ENCODE assay signal across 8 mouse cellular contexts in genomic region chr2:83814009-83814408, GRCm38 (mm10). TPM values are rescaled to one million over a fixed set of nuclear protein-coding genes. Genes with fewer than 3 reads are reported as not detected.
DNase-seq lines count a peak whose midpoint lies in the region; ATAC-seq lines count a peak whose summit lies in the region.

No protein-coding gene starts in this region.

- DNase-seq in heart, adult 18-20 months, result peak; percentile 13 to 36
- DNase-seq in heart, adult 11 months, result no peak
- DNase-seq in cerebellum, adult 9-10 months, result peak; percentile 65
- DNase-seq in frontal cortex, postnatal 14 days (ENCODE audit: low spot score in 2 of 2), result peak; percentile 30 to 36
- DNase-seq in left cerebral cortex, postnatal 14 days (ENCODE audit: low spot score in 2 of 2), result peak; percentile 62 to 80
- peak; percentile 71 to 78 for DNase-seq in right cerebral cortex, postnatal 10 days (ENCODE audit: low spot score in 2 of 2)
- DNase-seq in B cell, adult 2 months, result no peak

- ATAC-seq in erythroblast, adult 5-6 weeks (replicated peaks; ENCODE audit: low FRiP score, poor library complexity, severe bottlenecking), result no peak

- intact Hi-C loops in left cerebral cortex, postnatal 14 days (cut with DNase I), result loop anchor here (5.0 to 10.0 kb wide), 2 partner anchors 87 to 611 kb away; partner anchors contain the start of gene Calcrl

RNA-seq across cellular contexts. Expression of gene Fam171b, which starts 1.6 kb away (rescaled TPM):
- total RNA-seq in heart, adult 18-20 months (2021), result under 1 TPM; 0.52 to 0.80 TPM
- 100 to 1,000 TPM; 212 to 215 TPM for total RNA-seq in left cerebral cortex, postnatal 14 days (2021)
- not detected in 2 replicates for total RNA-seq in erythroblast, adult 5-6 weeks (2015; ENCODE audit: low replicate concordance)
- total RNA-seq in erythroblast, adult 5-6 weeks (2017; ENCODE audit: low replicate concordance), result not detected in 2 replicates

Comparison
In these comparisons a context has a peak if more than half of its experiments do, and no peak if none do; other contexts are left out.
1. DNase-seq: peak in heart, adult 18-20 months (2 of 2), cerebellum, adult 9-10 months (single experiment), frontal cortex, postnatal 14 days (2 of 2), left cerebral cortex, postnatal 14 days (2 of 2) and right cerebral cortex, postnatal 10 days (2 of 2); none in heart, adult 11 months (single experiment) and B cell, adult 2 months (0 of 2).
2. RNA of gene Fam171b, which starts 1.6 kb away (total RNA-seq): 212 to 215 TPM in left cerebral cortex, postnatal 14 days; 0.52 to 0.80 TPM in heart, adult 18-20 months and not detected in erythroblast, adult 5-6 weeks; every median in the first group is over 100 times any median in the second.